Mouse (Mus musculus) MEL (cell line): ENCODE measurements around the gene Dlec1. TPM values are rescaled to one million over a fixed set of nuclear protein-coding genes. Genes with fewer than 3 reads are reported as not detected.

Experiments
- DNase-seq: peaks from one replicate; pipeline ENCODE4 v3.0.0; 2011; ENCODE audit warnings: low read depth, low spot score
- H3K27ac ChIP-seq: 2 replicates; pipeline ENCODE4 v1.5.1; 2012; ENCODE audit warnings: low read depth, mild to moderate bottlenecking, control low read depth, low read length, moderate library complexity; ENCODE audit not compliant: control insufficient read depth
- H3K27me3 ChIP-seq, 2 experiments: fragments of 150-350 bp in 1 of 2; sonication (generic) in 1 of 2; 2 replicates each; pipeline ENCODE4 v1.6.1; 2012; ENCODE audit warnings: low read length in 2 of 2, mild to moderate bottlenecking in 2 of 2, improper control_type of control experiment in 1 of 2, moderate library complexity in 1 of 2; ENCODE audit not compliant: insufficient read depth in 2 of 2, control insufficient read depth in 1 of 2
- H3K36me3 ChIP-seq, 2 experiments: 2 replicates each; pipeline ENCODE4 v1.6.1; 2012 to 2014; ENCODE audit warnings: low read length in 2 of 2, improper control_type of control experiment in 1 of 2, inconsistent platforms in 1 of 2, mild to moderate bottlenecking in 1 of 2; ENCODE audit not compliant: insufficient read depth in 2 of 2, control insufficient read depth in 1 of 2
- H3K4me1 ChIP-seq, 2 experiments: fragments of 150-350 bp in 1 of 2; sonication (generic) in 1 of 2; 2 replicates each; pipeline ENCODE4 v1.6.1; 2012; ENCODE audit warnings: low read length in 2 of 2, improper control_type of control experiment in 1 of 2, mild to moderate bottlenecking in 1 of 2; ENCODE audit not compliant: insufficient read depth in 2 of 2, control insufficient read depth in 1 of 2
- H3K4me3 ChIP-seq, 2 experiments: fragments of 150-350 bp in 1 of 2; sonication (generic) in 1 of 2; 2 replicates each; pipeline ENCODE4 v1.5.1; 2012; ENCODE audit warnings: low read depth in 2 of 2, low read length in 2 of 2, mild to moderate bottlenecking in 2 of 2, moderate library complexity in 2 of 2, control low read depth in 1 of 2, improper control_type of control experiment in 1 of 2; ENCODE audit not compliant: control insufficient read depth in 1 of 2, insufficient read depth in 1 of 2
- H3K79me2 ChIP-seq: 2 replicates; pipeline ENCODE4 v1.6.1; 2012; ENCODE audit warnings: mild to moderate bottlenecking, low read length, moderate library complexity; ENCODE audit not compliant: control insufficient read depth, poor library complexity, insufficient read depth
- H3K9ac ChIP-seq: 2 replicates; pipeline ENCODE4 v1.6.1; 2012; ENCODE audit warnings: low read depth, mild to moderate bottlenecking, control low read depth, low read length, moderate library complexity; ENCODE audit not compliant: control insufficient read depth, poor library complexity, severe bottlenecking
- H3K9me3 ChIP-seq: fragments of 150-350 bp; sonication (generic); replicated peaks from 2 replicates; pipeline ENCODE4 v1.6.1; 2012; ENCODE audit warnings: mild to moderate bottlenecking, low read length, improper control_type of control experiment, moderate library complexity; ENCODE audit not compliant: insufficient read depth
- ELF1 ChIP-seq: IDR thresholded peaks from 2 replicates; pipeline ENCODE4 v1.6.1; 2014; ENCODE audit warnings: low read depth, mild to moderate bottlenecking, inconsistent platforms, low read length, improper control_type of control experiment, moderate library complexity
- ETS1 ChIP-seq: IDR thresholded peaks from 2 replicates; pipeline ENCODE4 v1.6.1; 2012; ENCODE audit warnings: low read depth, mild to moderate bottlenecking, inconsistent platforms, low read length, improper control_type of control experiment, moderate library complexity
- GATA1 ChIP-seq: IDR thresholded peaks from 2 replicates; pipeline ENCODE4 v1.6.1; 2011; ENCODE audit warnings: low read depth, low read length, improper control_type of control experiment
- HCFC1 ChIP-seq: IDR thresholded peaks from 2 replicates; pipeline ENCODE4 v1.6.1; 2012; ENCODE audit warnings: low read depth, mild to moderate bottlenecking, inconsistent platforms, low read length, improper control_type of control experiment, moderate library complexity
- JUND ChIP-seq: IDR thresholded peaks from 2 replicates; pipeline ENCODE4 v1.6.1; 2011; ENCODE audit warnings: low read depth, mild to moderate bottlenecking, improper control_type of control experiment, low read length
- MAFK ChIP-seq: IDR thresholded peaks from 2 replicates; pipeline ENCODE4 v1.6.1; 2011; ENCODE audit warnings: low read depth, mild to moderate bottlenecking, low read length, improper control_type of control experiment, borderline replicate concordance
- MAX ChIP-seq: IDR thresholded peaks from 2 replicates; pipeline ENCODE4 v1.6.1; 2011; ENCODE audit warnings: low read length, improper control_type of control experiment
- MAZ ChIP-seq: IDR thresholded peaks from 2 replicates; pipeline ENCODE4 v1.6.1; 2012; ENCODE audit warnings: low read depth, mild to moderate bottlenecking, inconsistent platforms, low read length, improper control_type of control experiment
- MXI1 ChIP-seq: IDR thresholded peaks from 2 replicates; pipeline ENCODE4 v1.6.1; 2011; ENCODE audit warnings: mild to moderate bottlenecking, low read depth, low read length, improper control_type of control experiment
- MYC ChIP-seq: IDR thresholded peaks from 2 replicates; pipeline ENCODE4 v1.6.1; 2011; ENCODE audit warnings: low read depth, mild to moderate bottlenecking, low read length, improper control_type of control experiment, moderate library complexity
- RCOR1 ChIP-seq: IDR thresholded peaks from 2 replicates; pipeline ENCODE4 v1.6.1; 2012; ENCODE audit warnings: low read depth, mild to moderate bottlenecking, inconsistent platforms, low read length, improper control_type of control experiment
- SMC3 ChIP-seq: IDR thresholded peaks from 2 replicates; pipeline ENCODE4 v1.6.1; 2011; ENCODE audit warnings: low read depth, low read length, improper control_type of control experiment
- TAL1 ChIP-seq: IDR thresholded peaks from 2 replicates; pipeline ENCODE4 v1.6.1; 2012; ENCODE audit warnings: mild to moderate bottlenecking, inconsistent platforms, low read length, moderate library complexity, mixed read lengths
- TBP ChIP-seq: IDR thresholded peaks from 2 replicates; pipeline ENCODE4 v1.8.0; 2011; ENCODE audit warnings: low read depth, low read length, improper control_type of control experiment
- USF1 ChIP-seq: IDR thresholded peaks from 2 replicates; pipeline ENCODE4 v1.6.1; 2014; ENCODE audit warnings: low read depth, mild to moderate bottlenecking, inconsistent platforms, low read length, improper control_type of control experiment, moderate library complexity
- USF2 ChIP-seq, 2 experiments: IDR thresholded peaks; 2 replicates each; pipeline ENCODE4 v1.6.1; 2011 to 2012; ENCODE audit warnings: improper control_type of control experiment in 2 of 2, low read length in 2 of 2, borderline replicate concordance in 1 of 2, inconsistent platforms in 1 of 2, low read depth in 1 of 2, mild to moderate bottlenecking in 1 of 2; ENCODE audit not compliant: insufficient read depth in 1 of 2
- ZMIZ1 ChIP-seq: IDR thresholded peaks from 2 replicates; pipeline ENCODE4 v1.6.1; 2012; ENCODE audit warnings: low read depth, mild to moderate bottlenecking, inconsistent platforms, low read length, improper control_type of control experiment, moderate library complexity
- polyA plus RNA-seq, 2 experiments: library from polyadenylated mRNA; stranded (reverse) in 1 of 2; unstranded in 1 of 2; fragments of >175 nt in 1 of 2; fragments of >200 nt in 1 of 2; gene quantifications; 2 replicates each; pipeline versions ENCODE4 v1.2.1 to v1.2.4; 2012; ENCODE audit warnings: low replicate concordance in 2 of 2, low read depth in 1 of 2; ENCODE audit not compliant: insufficient read length in 2 of 2, insufficient read depth in 1 of 2, missing spikeins in 1 of 2
- total RNA-seq: library from RNA; depleted of rRNA; stranded (reverse); fragments of 300-350 nt; gene quantifications from 2 replicates; pipeline ENCODE4 v1.2.3, GENCODE M21; 2012

The Dlec1 gene
- total and polyA plus RNA-seq, 3 experiments = 0.22 TPM; not detected in 2

DNA sequence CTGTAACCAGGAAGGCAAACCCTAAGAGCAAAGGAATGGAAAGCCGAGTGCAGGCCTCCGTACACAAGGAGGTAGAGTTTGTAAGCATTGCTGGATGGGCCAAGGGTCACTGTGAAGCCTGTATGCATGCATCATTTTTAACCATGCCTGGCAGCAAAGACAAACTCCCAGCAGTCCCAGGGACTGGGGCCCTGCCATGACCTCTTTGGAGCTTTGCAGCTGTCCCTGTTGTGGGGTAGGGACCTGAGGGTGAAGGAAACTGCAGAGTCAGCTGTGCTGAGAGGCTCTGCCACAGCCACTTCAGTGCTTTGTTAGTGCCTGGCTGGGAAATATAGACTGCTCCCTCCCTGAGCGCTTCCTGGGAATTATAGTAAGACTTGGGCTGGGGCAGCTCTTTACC is 8.4 kb downstream of the Dlec1 start:
- no peak for DNase-seq
- Histone ChIP-seq H3K4me3 (no peak overlapping the region), H3K9me3 (no peaks in the 10 kb centered on the region), H3K27ac (no peak overlapping the region), H3K36me3 (no peaks in the 10 kb centered on the region), H3K9ac (no peak overlapping the region), H3K27me3 (0 out of 4 replicates have a peak, but pooled peaks cover 0 to 4% of the 10 kb centered on the region in 2 experiments), H3K79me2 (no peaks in the 10 kb centered on the region), H3K4me1 (no peaks in the 10 kb centered on the region)
- TF ChIP-seq TBP = no peak
- TF ChIP-seq ELF1 = no peak

DNA sequence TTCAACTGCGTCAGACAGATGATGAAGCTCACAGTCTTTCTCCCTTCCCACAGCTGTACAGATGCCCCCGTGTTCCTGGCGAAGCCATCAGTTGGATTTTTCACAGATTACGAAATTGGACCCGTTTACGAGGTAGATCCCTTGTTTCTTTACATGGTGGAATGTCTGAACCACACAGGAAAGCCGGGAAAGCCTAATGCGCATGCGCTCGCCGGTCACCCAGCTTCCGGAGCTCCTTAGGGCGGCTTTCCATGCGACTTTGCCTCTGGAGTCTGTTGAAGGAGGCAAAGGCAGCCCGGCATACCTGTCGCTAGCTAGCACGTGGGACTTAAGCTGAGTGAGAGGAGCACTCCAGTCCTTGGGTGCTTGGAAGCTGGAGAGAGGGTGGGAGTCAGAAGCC is 12.6 kb downstream of the Dlec1 start:
- no peak overlapping the region for H3K4me3 ChIP-seq
- H3K4me1 ChIP-seq = no peaks in the 10 kb centered on the region
- H3K9ac ChIP-seq = no peak overlapping the region
- TF ChIP-seq USF1 (no peak), MAFK (no peak), TAL1 (no peak), RCOR1 (no peak), MAX (no peak), MYC (no peak), GATA1 (no peak), ZMIZ1 (no peak), MAZ (no peak), ETS1 (no peak), MXI1 (no peak), HCFC1 (no peak), USF2 (IDR thresholded peaks at IDR 0.05; ENCODE audit: borderline replicate concordance in 1 of 2, insufficient read depth in 1 of 2, low read depth in 1 of 2, low read length in 2 of 2) (no peak), SMC3 (no peak), JUND (no peak)
- no peaks in the 10 kb centered on the region for H3K9me3 ChIP-seq
- no peak overlapping the region for H3K27ac ChIP-seq
- 0 out of 4 replicates have a peak, but pooled peaks cover 0 to 1% of the 10 kb centered on the region in 2 experiments for H3K27me3 ChIP-seq
- no peaks in the 10 kb centered on the region for H3K36me3 ChIP-seq
- no peak for DNase-seq
- no peaks in the 10 kb centered on the region for H3K79me2 ChIP-seq
